Mouse (Mus musculus): ENCODE results near the gene Col2a1. TPM values are rescaled to one million over a fixed set of nuclear protein-coding genes. Genes with fewer than 3 reads are reported as not detected.

Col2a1 gene
- total RNA-seq (2014; fragmentation: Nextera tagmentation) (not detected in 2 replicates), total RNA-seq (2017) (not detected in 2 replicates)

GRCm38 (mm10) chr15:98003822-98004739 is at the start of gene Col2a1:
TSS of gene Col2a1 (minus strand) at chr15:98004695.
- no peak; the same call in 1 of the 2 replicates for ATAC-seq (replicated peaks; ENCODE audit: poor library complexity, severe bottlenecking)

- ATAC-seq (replicated peaks; ENCODE audit: poor library complexity, severe bottlenecking) = no peak
Observed at GRCm38 (mm10) chr15:98051685-98052084, 47.2 kb upstream of the Col2a1 start.

GRCm38 (mm10) chr15:98048918-98049700 is 44.6 kb upstream of the Col2a1 start:
- no peak for ATAC-seq (replicated peaks; ENCODE audit: poor library complexity, severe bottlenecking)

GRCm38 (mm10) chr15:98044387-98044786 is 39.9 kb upstream of the Col2a1 start:
- ATAC-seq (replicated peaks; ENCODE audit: poor library complexity, severe bottlenecking) = no peak

- no peak for ATAC-seq (replicated peaks; ENCODE audit: poor library complexity, severe bottlenecking)
Observed at GRCm38 (mm10) chr15:98043967-98044366, 39.5 kb upstream of the Col2a1 start.

- ATAC-seq (replicated peaks; ENCODE audit: poor library complexity, severe bottlenecking) = no peak
Observed at GRCm38 (mm10) chr15:98042508-98042907, 38.0 kb upstream of the Col2a1 start.

GRCm38 (mm10) chr15:98039682-98040081 is 35.2 kb upstream of the Col2a1 start:
- no peak for ATAC-seq (replicated peaks; ENCODE audit: poor library complexity, severe bottlenecking)

GRCm38 (mm10) chr15:98036578-98036977 is 32.1 kb upstream of the Col2a1 start:
- no peak for ATAC-seq (replicated peaks; ENCODE audit: poor library complexity, severe bottlenecking)

GRCm38 (mm10) chr15:98035076-98035755 is 30.7 kb upstream of the Col2a1 start:
- ATAC-seq (replicated peaks; ENCODE audit: poor library complexity, severe bottlenecking) = no peak

GRCm38 (mm10) chr15:98033233-98033748 is 28.8 kb upstream of the Col2a1 start:
- no peak for ATAC-seq (replicated peaks; ENCODE audit: poor library complexity, severe bottlenecking)

GRCm38 (mm10) chr15:98029798-98030197 is 25.3 kb upstream of the Col2a1 start:
- no peak for ATAC-seq (replicated peaks; ENCODE audit: poor library complexity, severe bottlenecking)

GRCm38 (mm10) chr15:98026967-98027904 is 22.7 kb upstream of the Col2a1 start:
- ATAC-seq (replicated peaks; ENCODE audit: poor library complexity, severe bottlenecking) = no peak

- ATAC-seq (replicated peaks; ENCODE audit: poor library complexity, severe bottlenecking) = no peak
Observed at GRCm38 (mm10) chr15:98025611-98026010, 21.1 kb upstream of the Col2a1 start.

GRCm38 (mm10) chr15:98023137-98023536 is 18.6 kb upstream of the Col2a1 start:
- ATAC-seq (replicated peaks; ENCODE audit: poor library complexity, severe bottlenecking) = no peak

GRCm38 (mm10) chr15:98021886-98022285 is 17.4 kb upstream of the Col2a1 start:
- no peak for ATAC-seq (replicated peaks; ENCODE audit: poor library complexity, severe bottlenecking)

- no peak for ATAC-seq (replicated peaks; ENCODE audit: poor library complexity, severe bottlenecking)
Observed at GRCm38 (mm10) chr15:98019047-98019446, 14.6 kb upstream of the Col2a1 start.

GRCm38 (mm10) chr15:98017925-98018324 is 13.4 kb upstream of the Col2a1 start:
- ATAC-seq (replicated peaks; ENCODE audit: poor library complexity, severe bottlenecking) = peak; percentile 70

- no peak for ATAC-seq (replicated peaks; ENCODE audit: poor library complexity, severe bottlenecking)
Observed at GRCm38 (mm10) chr15:98012810-98013209, 8.3 kb upstream of the Col2a1 start.

- no peak for ATAC-seq (replicated peaks; ENCODE audit: poor library complexity, severe bottlenecking)
Observed at GRCm38 (mm10) chr15:98005181-98005580, 686 bp upstream of the Col2a1 start.
